Mouse (Mus musculus) liver, postnatal 0 days (tissue): ENCODE results near the gene Gm20388. TPM values are rescaled to one million over a fixed set of nuclear protein-coding genes. Genes with fewer than 3 reads are reported as not detected.
"Not testable (repeated sequence)": the region's sequence is repeated elsewhere in the genome, so short reads cannot be mapped to it uniquely, and the experiment has no call there.

Source experiments
- ATAC-seq: fragments of 200-750 bp; cut with Nextera tagmentation; 2 replicates; pipeline ENCODE4 v1.8.0; 2017; ENCODE audit warnings: mild to moderate bottlenecking, moderate library complexity
- DNase-seq: peaks from one replicate; pipeline ENCODE4 v3.0.0-alpha.2; 2016
- H3K27ac ChIP-seq: fragments of 300-500 bp; sonication (generic); 2 replicates; pipeline ENCODE4 v1.5.1; 2014; ENCODE audit warnings: antibody characterized with exemption, moderate library complexity, mild to moderate bottlenecking, low read depth
- H3K27me3 ChIP-seq: fragments of 300-500 bp; sonication (generic); 2 replicates; pipeline ENCODE4 v1.6.1; 2014; ENCODE audit warnings: low read length, control low read depth, mixed read lengths; ENCODE audit not compliant: insufficient read depth
- H3K36me3 ChIP-seq: fragments of 300-500 bp; sonication (generic); replicated peaks from 2 replicates; pipeline ENCODE4 v1.6.1; 2014; ENCODE audit warnings: mild to moderate bottlenecking, control low read depth, low read length, moderate library complexity, mixed read lengths; ENCODE audit not compliant: insufficient read depth
- H3K4me1 ChIP-seq: fragments of 300-500 bp; sonication (generic); 2 replicates; pipeline ENCODE4 v1.6.1; 2014; ENCODE audit warnings: antibody characterized with exemption, mild to moderate bottlenecking, control low read depth; ENCODE audit not compliant: insufficient read depth
- H3K4me2 ChIP-seq: fragments of 300-500 bp; sonication (generic); 2 replicates; pipeline ENCODE4 v1.6.1; 2014; ENCODE audit warnings: low read depth, mild to moderate bottlenecking, low read length, moderate library complexity, mixed read lengths
- H3K4me3 ChIP-seq: fragments of 300-500 bp; sonication (generic); 2 replicates; pipeline ENCODE4 v1.5.1; 2014; ENCODE audit warnings: low read depth, low read length
- H3K9ac ChIP-seq: fragments of 300-500 bp; sonication (generic); replicated peaks from 2 replicates; pipeline ENCODE4 v1.6.1; 2014; ENCODE audit warnings: mild to moderate bottlenecking, moderate library complexity
- H3K9me3 ChIP-seq: fragments of 300-500 bp; sonication (generic); 2 replicates; pipeline ENCODE4 v1.6.1; 2016; ENCODE audit warnings: mild to moderate bottlenecking, control low read depth, low read length, mixed read lengths
- CTCF ChIP-seq: sonication (generic); IDR thresholded peaks from 2 replicates; pipeline ENCODE4 v1.5.1; 2016; ENCODE audit warnings: antibody characterized with exemption, low read depth
- EP300 ChIP-seq: IDR thresholded peaks from 2 replicates; pipeline ENCODE4 v1.6.1; 2016; ENCODE audit warnings: antibody characterized with exemption, low read depth, mild to moderate bottlenecking
- WGBS: fragments of 180-500 bp; shearing (Covaris S2); extraction: QIAGEN DNeasy Blood & Tissue Kit; methylation state at CpG from one replicate; pipeline ENCODE4 v1.1.7; 2014; ENCODE audit not compliant: insufficient replicate concordance; 5-methylcytosine and 5-hydroxymethylcytosine counted together
- polyA plus RNA-seq: library from polyadenylated mRNA; unstranded; fragments of >200 nt; fragmentation: Nextera tagmentation; extraction: Ambion mirVana; gene quantifications from 2 replicates; pipeline ENCODE4 v1.2.1, GENCODE M21; 2015

The Gm20388 gene
- polyA plus RNA-seq, 1 experiment from 2014 or later = not detected

GRCm38 (mm10) chr8:123100288-123100687 lies 3189.6 kb downstream of the Gm20388 start:
- Histone ChIP-seq H3K4me2 (no peak overlapping the region), H3K9ac (0 out of 2 replicates have a peak overlapping the region, but pooled peaks have one; percentile 6), H3K4me1 (peaks cover 12% of the 10 kb centered on the region), H3K4me3 (no peak overlapping the region), H3K36me3 (peaks cover 32% of the 10 kb centered on the region), H3K9me3 (no peaks in the 10 kb centered on the region), H3K27ac (peak overlapping the region; percentile 45; the same call in 1 of the 2 replicates), H3K27me3 (no peaks in the 10 kb centered on the region)
- ATAC-seq (no peak), DNase-seq (no peak)
- 51% methylated on average over 8 of the region's 8 CpGs for WGBS
- TF ChIP-seq EP300 (no peak), CTCF (no peak)

- H3K27ac ChIP-seq = no peak overlapping the region
- H3K36me3 ChIP-seq = peaks cover 36% of the 10 kb centered on the region
- whole genome bisulfite sequencing = 70% methylated on average over 4 of the region's 4 CpGs
- peak overlapping the region; percentile 98; the same call in 1 of the 2 replicates for H3K9ac ChIP-seq
- H3K4me3 ChIP-seq = no peak overlapping the region
- peaks cover 12% of the 10 kb centered on the region for H3K4me1 ChIP-seq
- ATAC-seq (no peak), DNase-seq (no peak)
- no peaks in the 10 kb centered on the region for H3K9me3 ChIP-seq
- no peaks in the 10 kb centered on the region for H3K27me3 ChIP-seq
- TF ChIP-seq EP300 (no peak), CTCF (no peak)
- 0 out of 2 replicates have a peak overlapping the region, but pooled peaks have one; percentile 97 for H3K4me2 ChIP-seq
Observed at GRCm38 (mm10) chr8:123101244-123101643, 3190.6 kb downstream of the Gm20388 start.

- DNase-seq (peak; percentile 97), ATAC-seq (peak; percentile 95)
- peak within 1 kb of the TSS; percentile 97 for H3K4me2 ChIP-seq
- no peaks in the 10 kb centered on the region for H3K27me3 ChIP-seq
- H3K4me3 ChIP-seq = peak within 1 kb of the TSS; percentile 89
- H3K4me1 ChIP-seq = peaks cover 12% of the 10 kb centered on the region
- peak within 1 kb of the TSS; percentile 95 for H3K27ac ChIP-seq
- H3K36me3 ChIP-seq = peaks cover 36% of the 10 kb centered on the region
- WGBS = under 1% methylated on average over 55 of the region's 56 CpGs
- peak within 1 kb of the TSS; percentile 98 for H3K9ac ChIP-seq
- H3K9me3 ChIP-seq = no peaks in the 10 kb centered on the region
- TF ChIP-seq CTCF (no peak), EP300 (peak; percentile 38; the same call in 1 of the 2 replicates)
Observed at GRCm38 (mm10) chr8:123101735-123102685, 3191.4 kb downstream of the Gm20388 start, which contains the start of gene Rpl13. Gene Rpl13 (plus strand): TSS chr8:123102350.

GRCm38 (mm10) chr8:123102855-123103254 lies 3192.2 kb downstream of the Gm20388 start:
- ATAC-seq, DNase-seq: not testable (repeated sequence)

GRCm38 (mm10) chr8:123103285-123103684 lies 3192.6 kb downstream of the Gm20388 start:
- Histone ChIP-seq H3K9ac (peak overlapping the region; percentile 98), H3K4me1 (peaks cover 12% of the 10 kb centered on the region), H3K36me3 (peaks cover 25% of the 10 kb centered on the region), H3K27ac (peak overlapping the region; percentile 95), H3K4me3 (peak overlapping the region; percentile 89), H3K9me3 (no peaks in the 10 kb centered on the region), H3K27me3 (no peaks in the 10 kb centered on the region), H3K4me2 (peak overlapping the region; percentile 97)
- TF ChIP-seq CTCF = no peak
- no peak for TF ChIP-seq EP300
- no peak for DNase-seq
- ATAC-seq = no peak
- 6% methylated on average over 14 of the region's 15 CpGs for WGBS

More at GRCm38 (mm10) chr8:123102855-123103254, 3192.2 kb downstream of the Gm20388 start:
- not testable (repeated sequence) for H3K9me3 ChIP-seq, H3K27me3 ChIP-seq
- peak overlapping the region; percentile 89 for H3K4me3 ChIP-seq
- H3K27ac ChIP-seq = peak overlapping the region; percentile 95
- peak overlapping the region; percentile 98 for H3K9ac ChIP-seq
- peak overlapping the region; percentile 97 for H3K4me2 ChIP-seq
- peaks cover 29% of the 10 kb centered on the region for H3K36me3 ChIP-seq
- under 1% methylated on average over 22 of the region's 26 CpGs for WGBS
- peaks cover 12% of the 10 kb centered on the region for H3K4me1 ChIP-seq

- DNase-seq = no peak
- WGBS = 72% methylated on average over 6 of the region's 6 CpGs
- Histone ChIP-seq H3K4me1 (peaks cover 12% of the 10 kb centered on the region), H3K36me3 (peaks cover 23% of the 10 kb centered on the region), H3K27me3 (no peaks in the 10 kb centered on the region), H3K4me2 (peak overlapping the region; percentile 97), H3K4me3 (peak overlapping the region; percentile 89), H3K9ac (peak overlapping the region; percentile 98), H3K27ac (peak overlapping the region; percentile 95), H3K9me3 (no peaks in the 10 kb centered on the region)
- no peak for ATAC-seq
- no peak for TF ChIP-seq EP300
Observed at GRCm38 (mm10) chr8:123104046-123104767, 3193.6 kb downstream of the Gm20388 start.
